Mouse (Mus musculus) G1E (cell line): ENCODE results near the gene Nudt2. TPM values are rescaled to one million over a fixed set of nuclear protein-coding genes. Genes with fewer than 3 reads are reported as not detected.

Source experiments
- ATAC-seq: 2 replicates; pipeline ENCODE4 v1.8.0; 2016; ENCODE audit warnings: mild to moderate bottlenecking; ENCODE audit not compliant: insufficient number of reproducible peaks, poor library complexity, low FRiP score, severe bottlenecking; ENCODE audit errors: extremely low read depth
- DNase-seq: peaks from one replicate; pipeline ENCODE4 v3.0.0; 2012; ENCODE audit warnings: low spot score
- H3K27me3 ChIP-seq: 2 replicates; pipeline ENCODE4 v1.6.1; 2012; ENCODE audit warnings: mild to moderate bottlenecking, low read length, inconsistent platforms; ENCODE audit not compliant: insufficient read depth
- H3K36me3 ChIP-seq: replicated peaks from 2 replicates; pipeline ENCODE3; 2012; ENCODE audit warnings: mild to moderate bottlenecking, inconsistent platforms
- H3K4me1 ChIP-seq: 2 replicates; pipeline ENCODE4 v1.6.1; 2012; ENCODE audit warnings: low read depth, low read length, inconsistent platforms, mixed read lengths; ENCODE audit not compliant: insufficient read depth
- H3K4me3 ChIP-seq: 2 replicates; pipeline ENCODE4 v1.5.1; 2012; ENCODE audit warnings: low read depth, mild to moderate bottlenecking, inconsistent platforms, low read length, moderate library complexity, mixed read lengths
- H3K9me3 ChIP-seq: replicated peaks from 2 replicates; pipeline ENCODE4 v1.6.1; 2012; ENCODE audit warnings: inconsistent platforms
- CTCF ChIP-seq: IDR thresholded peaks from 2 replicates; pipeline ENCODE4 v1.5.1; 2012; ENCODE audit warnings: low read depth, low read length, inconsistent platforms, mixed read lengths
- GATA1 ChIP-seq: IDR thresholded peaks from 2 replicates; pipeline ENCODE4 v1.6.1; 2012; ENCODE audit warnings: borderline replicate concordance, low read length, inconsistent platforms, mixed read lengths
- GATA2 ChIP-seq: IDR thresholded peaks from 2 replicates; pipeline ENCODE4 v1.6.1; 2012; ENCODE audit warnings: low read depth, low read length, inconsistent platforms, borderline replicate concordance
- POLR2AphosphoS5 ChIP-seq: IDR thresholded peaks from 2 replicates; pipeline ENCODE4 v1.6.1; 2012; ENCODE audit warnings: low read depth, low read length, inconsistent platforms; ENCODE audit not compliant: insufficient replicate concordance
- TAL1 ChIP-seq: conservative IDR thresholded peaks from 2 replicates; pipeline ENCODE4 v1.6.1; 2012; ENCODE audit warnings: low read depth, low read length, inconsistent platforms, mixed read lengths
- polyA plus RNA-seq: library from polyadenylated mRNA; stranded (reverse); fragments of >175 nt; gene quantifications from 2 replicates; pipeline ENCODE4 v1.2.3, GENCODE M21; 2012
- total RNA-seq, 2 experiments: library from RNA; stranded (forward) in 1 of 2; stranded (reverse) in 1 of 2; fragments of 200-1000 nt in 1 of 2; fragments of >200 nt in 1 of 2; fragmentation: Nextera tagmentation in 1 of 2; gene quantifications; 2 replicates each; pipeline ENCODE4 v1.2.3; 2014 to 2017

Gene Nudt2
- total and polyA plus RNA-seq, 3 experiments, result 12.4 to 62.3 (median 22.5) TPM

GRCm38 (mm10) chr4:41498921-41499391, 34.0 kb downstream of the Nudt2 start:
- no peak for DNase-seq
- peaks cover 2% of the 10 kb centered on the region; the same call in 1 of the 2 replicates for H3K27me3 ChIP-seq
- peaks cover 31% of the 10 kb centered on the region for H3K4me1 ChIP-seq

GRCm38 (mm10) chr4:41499619-41500018, 34.7 kb downstream of the Nudt2 start:
- TF ChIP-seq TAL1 (no peak), CTCF (no peak), GATA2 (no peak), POLR2AphosphoS5 (no peak), GATA1 (no peak)
- Histone ChIP-seq H3K27me3 (peaks cover 2% of the 10 kb centered on the region; the same call in 1 of the 2 replicates), H3K9me3 (peaks cover 21% of the 10 kb centered on the region), H3K36me3 (peaks cover 65% of the 10 kb centered on the region), H3K4me1 (peaks cover 30% of the 10 kb centered on the region), H3K4me3 (no peak overlapping the region)
- DNase-seq (no peak), ATAC-seq (no peak)

More at GRCm38 (mm10) chr4:41498921-41499391, 34.0 kb downstream of the Nudt2 start:
- no peak overlapping the region for H3K4me3 ChIP-seq
- ATAC-seq, result no peak
- no peak for TF ChIP-seq GATA1
- no peak for TF ChIP-seq GATA2
- TF ChIP-seq TAL1, result no peak
- no peak for TF ChIP-seq POLR2AphosphoS5
- no peak for TF ChIP-seq CTCF
- H3K9me3 ChIP-seq, result peaks cover 21% of the 10 kb centered on the region
- H3K36me3 ChIP-seq, result peaks cover 72% of the 10 kb centered on the region

DNA sequence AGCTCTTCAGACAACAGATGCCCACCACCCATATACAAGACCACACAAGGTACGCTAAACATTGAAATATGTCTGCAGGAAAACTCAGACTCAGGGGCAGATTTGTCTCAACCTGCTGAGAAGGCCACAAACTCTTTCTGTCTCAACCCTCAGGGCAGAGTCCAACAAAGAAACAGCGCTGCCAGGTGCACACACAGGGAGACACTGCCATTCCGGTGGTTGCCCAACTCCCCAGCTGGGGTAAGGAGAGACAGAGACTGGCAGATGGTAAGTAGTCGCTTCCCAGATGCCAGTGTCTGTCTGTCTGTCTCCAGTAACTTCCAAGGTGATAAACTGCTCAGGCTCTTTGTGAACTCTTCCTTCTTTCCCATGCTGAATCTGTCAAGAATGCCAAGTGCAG, 35.8 kb downstream of the Nudt2 start:
- Histone ChIP-seq H3K4me3 (no peak overlapping the region), H3K27me3 (peaks cover 2% of the 10 kb centered on the region; the same call in 1 of the 2 replicates), H3K36me3 (peaks cover 53% of the 10 kb centered on the region), H3K9me3 (peaks cover 21% of the 10 kb centered on the region), H3K4me1 (peaks cover 36% of the 10 kb centered on the region)
- no peak for DNase-seq
- no peak for ATAC-seq
- TF ChIP-seq CTCF (no peak), TAL1 (no peak), POLR2AphosphoS5 (no peak)

GRCm38 (mm10) chr4:41502171-41502940, 37.4 kb downstream of the Nudt2 start:
- peak; percentile 21 for DNase-seq
- peaks cover 38% of the 10 kb centered on the region for H3K36me3 ChIP-seq

DNA sequence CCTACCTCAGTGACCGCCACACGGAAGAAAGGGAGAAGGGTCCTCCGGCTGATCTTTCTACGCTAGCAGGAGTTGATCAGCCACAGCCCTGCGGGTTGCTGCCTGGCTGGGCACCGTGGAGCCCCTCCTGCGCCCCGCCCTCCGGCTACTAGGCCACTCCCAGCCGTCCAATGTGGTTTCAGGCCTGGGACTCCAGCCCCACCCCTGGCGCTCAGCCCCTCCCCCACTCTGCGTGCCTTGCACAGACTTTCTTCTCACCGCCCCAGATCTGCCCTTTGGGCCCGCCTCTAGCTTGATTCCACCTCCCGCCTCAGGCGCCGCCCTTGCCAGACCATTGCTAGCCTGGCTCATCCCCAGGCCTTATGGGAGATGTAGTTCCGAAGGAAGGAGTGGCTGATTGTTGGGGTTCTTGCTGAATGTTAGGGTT, 38.0 kb downstream of the Nudt2 start, which contains the start of gene AI464131:
Gene AI464131 (minus strand): TSS at position 91 of the 427 bp plus-strand sequence.
- Histone ChIP-seq H3K4me3 (peak within 1 kb of the TSS; percentile 72), H3K27me3 (peaks cover 12% of the 10 kb centered on the region)
- TF ChIP-seq GATA1 (no peak), TAL1 (no peak), POLR2AphosphoS5 (no peak), CTCF (no peak), GATA2 (no peak)

More at GRCm38 (mm10) chr4:41502171-41502940, 37.4 kb downstream of the Nudt2 start:
- Histone ChIP-seq H3K9me3 (peaks cover 19% of the 10 kb centered on the region), H3K4me1 (peaks cover 52% of the 10 kb centered on the region), H3K4me3 (peak overlapping the region; percentile 72), H3K27me3 (peaks cover 6% of the 10 kb centered on the region)
- ATAC-seq, result no peak
- TF ChIP-seq CTCF, result no peak
- TF ChIP-seq POLR2AphosphoS5, result no peak
- no peak for TF ChIP-seq GATA1
- TF ChIP-seq GATA2, result no peak
- TF ChIP-seq TAL1, result no peak

DNA sequence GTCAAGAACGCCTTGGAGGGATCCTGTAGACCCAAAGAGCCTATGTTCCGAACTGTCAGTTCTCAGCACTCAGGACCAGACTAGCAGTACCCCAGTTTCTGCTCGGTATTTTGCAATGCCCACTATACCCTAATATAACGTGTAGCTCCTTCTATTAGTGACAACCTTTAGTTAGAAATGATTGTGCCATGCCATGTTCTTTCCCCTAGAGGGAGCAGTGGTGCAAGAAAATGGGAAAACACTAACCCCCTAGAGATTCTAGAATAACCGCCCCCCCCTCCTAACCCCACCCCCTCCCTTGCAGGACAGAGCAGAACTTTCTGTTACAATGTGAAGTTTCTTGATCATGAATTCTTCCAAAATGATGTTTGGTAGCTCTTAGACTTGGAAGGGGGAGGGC, 39.4 kb downstream of the Nudt2 start:
- no peak for ATAC-seq
- Histone ChIP-seq H3K36me3 (peaks cover 18% of the 10 kb centered on the region), H3K27me3 (peaks cover 17% of the 10 kb centered on the region), H3K4me3 (no peak overlapping the region; the same call in 1 of the 2 replicates), H3K9me3 (no peaks in the 10 kb centered on the region), H3K4me1 (peaks cover 58% of the 10 kb centered on the region)
- no peak for TF ChIP-seq POLR2AphosphoS5
- no peak for TF ChIP-seq TAL1
- no peak for TF ChIP-seq GATA2
- TF ChIP-seq CTCF, result no peak
- no peak for TF ChIP-seq GATA1
- peak; percentile 56 for DNase-seq

More for the DNA sequence above, 38.0 kb downstream of the Nudt2 start, which contains the start of gene AI464131:
- peak; percentile 99 for DNase-seq
- Histone ChIP-seq H3K4me1 (peaks cover 57% of the 10 kb centered on the region), H3K36me3 (peaks cover 31% of the 10 kb centered on the region), H3K9me3 (peaks cover 13% of the 10 kb centered on the region)
- peak; percentile 81 for ATAC-seq
